In the genomic region with DNA sequence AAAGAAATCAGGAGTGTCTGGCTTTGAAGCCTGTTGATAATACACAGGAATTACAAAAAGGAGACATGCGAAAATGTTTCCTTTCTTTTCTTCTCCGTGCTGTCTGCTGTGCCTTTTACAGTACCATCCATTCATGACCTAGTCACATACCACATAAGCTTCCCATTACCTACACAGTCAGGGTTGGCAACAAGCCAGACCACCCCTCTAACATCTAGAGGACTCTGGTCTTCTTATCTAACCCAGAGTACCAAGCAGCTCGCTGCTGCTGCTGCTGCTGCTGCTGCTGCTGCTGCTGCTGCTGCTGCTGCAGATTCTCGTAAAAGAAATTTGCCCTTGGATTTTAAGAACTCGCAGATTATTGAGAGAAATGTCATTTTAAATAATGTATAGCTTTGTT, we compare ENCODE assay signal across 19 mouse cellular contexts. TPM values are rescaled to one million over a fixed set of nuclear protein-coding genes. Genes with fewer than 3 reads are reported as not detected.
DNase-seq lines count a peak whose midpoint lies in the region; ATAC-seq lines count a peak whose summit lies in the region.
"Had no signal": no experiment of that assay in that cellular context is flagged by ENCODE, and none has a peak within 500 bp of the region (broad histone marks: within the 10 kb centered on the region; RNA-seq: fewer than 3 reads in every experiment).

No protein-coding gene starts in this region.

- no peaks in the 10 kb centered on the region for H3K27me3 ChIP-seq in kidney, embryonic 16.5 days (ENCODE audit: insufficient read depth, low read length)
- H3K27me3 ChIP-seq: embryonic facial prominence, embryonic 15.5 days; hindbrain, embryonic 15.5 days; kidney, embryonic 15.5 days had no signal

- ATAC-seq in megakaryocyte-erythroid progenitor cell, adult 5-6 weeks (replicated peaks; ENCODE audit: low FRiP score, low TSS enrichment, poor library complexity, severe bottlenecking), result peak; percentile 95
- no peak for ATAC-seq in kidney, embryonic 16.5 days (ENCODE audit: low FRiP score, low TSS enrichment)
- ATAC-seq: activated CD4-positive, CD25-positive, alpha-beta regulatory T cell, adult 4 months had no signal

- intact Hi-C loops in heart, postnatal 36 days (cut with DNase I), result no loop called here

- peaks cover 28% of the 10 kb centered on the region for H3K36me3 ChIP-seq in kidney, embryonic 16.5 days (ENCODE audit: insufficient read depth, low read length)

- no peaks in the 10 kb centered on the region for H3K4me1 ChIP-seq in kidney, embryonic 16.5 days (ENCODE audit: insufficient read depth, low read length)
- H3K4me1 ChIP-seq: embryonic facial prominence, embryonic 15.5 days; hindbrain, embryonic 15.5 days; kidney, embryonic 15.5 days had no signal

- H3K9ac ChIP-seq in kidney, embryonic 16.5 days (replicated peaks; ENCODE audit: low read length), result no peak overlapping the region
- H3K9ac ChIP-seq: embryonic facial prominence, embryonic 15.5 days; hindbrain, embryonic 15.5 days; kidney, embryonic 15.5 days had no signal

- H3K4me3 ChIP-seq in kidney, embryonic 16.5 days (ENCODE audit: low read length), result no peak overlapping the region
- H3K4me3 ChIP-seq: embryonic facial prominence, embryonic 15.5 days; hindbrain, embryonic 15.5 days; kidney, embryonic 15.5 days had no signal

- DNase-seq in embryo, embryonic 10.5 days (ENCODE audit: low spot score), result peak; percentile 26
- no peak for DNase-seq in embryo, embryonic 10 days (ENCODE audit: low spot score)
- peak; percentile 7 for DNase-seq in heart, postnatal 4 days
- no peak for DNase-seq in heart, postnatal 36 days
- DNase-seq in right cerebral cortex, postnatal 14 days, result peak; percentile 16
- no peak for DNase-seq in right cerebral cortex, postnatal 4 days
- DNase-seq: B cell, adult 2 months; cerebellum, adult 18-20 months; gastrocnemius, postnatal 36 days; layer of hippocampus, adult 9-11 months; lung, postnatal 10 days; right cerebral cortex, postnatal 25 days; thymus, postnatal 4 days had no signal

- 83% methylated on average over 5 of the region's 5 CpGs for WGBS in kidney, embryonic 16.5 days

- H3K4me2 ChIP-seq in kidney, embryonic 16.5 days (replicated peaks; ENCODE audit: low read depth, low read length), result no peak overlapping the region
- H3K4me2 ChIP-seq: embryonic facial prominence, embryonic 15.5 days; hindbrain, embryonic 15.5 days; kidney, embryonic 15.5 days had no signal

- H3K9me3 ChIP-seq in kidney, embryonic 16.5 days (ENCODE audit: low read length), result no peaks in the 10 kb centered on the region
- H3K9me3 ChIP-seq: embryonic facial prominence, embryonic 15.5 days; hindbrain, embryonic 15.5 days; kidney, embryonic 15.5 days had no signal

- H3K27ac ChIP-seq in kidney, embryonic 16.5 days (ENCODE audit: low read length), result no peak overlapping the region
- H3K27ac ChIP-seq: embryonic facial prominence, embryonic 15.5 days; hindbrain, embryonic 15.5 days; kidney, embryonic 15.5 days had no signal

RNA-seq across cellular contexts. Expression of gene Ubxn4, which starts 30.5 kb away (rescaled TPM):
- 10 to 100 TPM; 43.2 to 49.3 TPM for total RNA-seq in heart, postnatal 4 days (2021)
- total RNA-seq in heart, postnatal 36 days (2021), result 10 to 100 TPM; 37.4 to 38.0 TPM
- 57.0 and 80.6 TPM in 2 replicates for total RNA-seq in megakaryocyte-erythroid progenitor cell, adult 5-6 weeks (2014; fragmentation: Nextera tagmentation)
- total RNA-seq in megakaryocyte-erythroid progenitor cell, adult 5-6 weeks (2017), result 128 and 139 TPM in 2 replicates
- 56.5 and 66.8 TPM in 2 replicates for polyA plus RNA-seq in kidney, embryonic 16.5 days (2015; fragmentation: Nextera tagmentation; extraction: Ambion mirVana)

Comparison
In these comparisons a context has a peak if more than half of its experiments do, and no peak if none do; other contexts are left out.
1. DNase-seq: peak in embryo, embryonic 10.5 days (single experiment), heart, postnatal 4 days (single experiment) and right cerebral cortex, postnatal 14 days (single experiment); none in embryo, embryonic 10 days (single experiment), heart, postnatal 36 days (0 of 2) and right cerebral cortex, postnatal 4 days (single experiment).